Mouse (Mus musculus): ENCODE data around the gene Pnpla1.

Gene Pnpla1

DNA sequence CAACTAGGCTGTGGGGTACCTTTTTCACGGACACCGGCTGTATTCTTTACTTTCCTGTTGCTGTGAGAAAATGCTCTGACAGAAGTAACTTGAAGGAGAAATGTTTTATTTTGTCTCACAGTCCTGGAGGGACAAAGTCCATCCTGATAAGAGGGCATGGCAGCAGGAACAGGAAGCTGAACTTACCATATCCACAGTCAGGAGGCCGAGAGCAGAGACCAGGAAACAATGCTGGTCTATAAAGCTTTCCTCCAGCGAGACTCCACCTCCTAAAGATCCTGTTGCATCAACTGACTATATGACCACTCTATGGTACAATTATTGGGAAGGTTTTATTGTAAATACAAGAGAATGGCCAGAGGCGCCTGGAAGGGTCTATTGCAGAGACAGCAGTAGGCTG, 14.5 kb upstream of the Pnpla1 start:
- no peak for DNase-seq (ENCODE audit: low spot score in 2 of 2)

GRCm38 (mm10) chr17:28846974-28847617, 11.1 kb upstream of the Pnpla1 start:
- DNase-seq (ENCODE audit: low spot score in 2 of 2) = no peak

GRCm38 (mm10) chr17:28850511-28850910, 7.7 kb upstream of the Pnpla1 start:
- DNase-seq (ENCODE audit: low spot score in 2 of 2) = no peak

DNA sequence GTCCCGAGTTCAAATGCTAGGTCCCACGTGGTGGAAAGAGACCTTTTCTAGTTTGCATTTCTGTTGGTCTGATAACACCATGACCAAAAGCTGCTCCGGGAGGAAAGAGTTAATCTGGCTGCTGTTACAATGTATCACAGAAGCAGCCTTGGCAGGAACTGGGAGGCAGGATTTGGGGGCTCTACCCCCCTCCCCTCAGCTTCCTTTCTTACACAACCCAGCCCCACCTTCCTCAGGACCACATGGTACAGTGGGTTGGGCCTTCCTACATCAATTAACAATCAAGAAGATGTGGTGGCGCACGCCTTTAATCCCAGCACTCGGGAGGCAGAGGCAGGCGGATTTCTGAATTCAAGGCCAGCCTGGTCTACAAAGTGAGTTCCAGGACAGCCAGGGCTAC, 3.8 kb upstream of the Pnpla1 start:
- DNase-seq (ENCODE audit: low spot score in 2 of 2) = no peak

- no peak for DNase-seq (ENCODE audit: low spot score in 2 of 2)
These were observed 2.9 kb upstream of the Pnpla1 start for GRCm38 (mm10) chr17:28855166-28855885.

DNA sequence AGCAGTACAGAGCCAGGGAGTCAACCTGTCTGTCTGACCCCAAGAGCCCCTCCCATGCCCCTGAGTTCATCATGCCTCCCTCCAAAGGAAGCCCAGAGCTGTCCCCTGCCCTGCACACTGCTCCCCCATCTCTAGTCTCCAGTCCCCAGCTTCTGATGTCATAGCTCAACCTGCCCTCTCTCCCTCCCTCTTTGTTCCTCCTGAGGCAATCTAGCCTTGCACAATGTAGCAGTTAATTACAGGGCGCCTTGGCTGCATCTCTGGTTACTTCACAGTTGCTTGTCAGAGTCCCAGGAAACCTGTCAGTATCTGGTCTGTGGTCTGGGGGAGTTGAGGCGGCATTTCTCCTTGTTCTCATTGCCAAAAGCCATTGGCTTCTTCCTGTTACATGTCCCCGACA, 2.2 kb upstream of the Pnpla1 start:
- DNase-seq (ENCODE audit: low spot score in 2 of 2) = no peak

- DNase-seq (ENCODE audit: low spot score in 2 of 2) = no peak
These were observed 5.7 kb downstream of the Pnpla1 start for GRCm38 (mm10) chr17:28863926-28864325.

DNA sequence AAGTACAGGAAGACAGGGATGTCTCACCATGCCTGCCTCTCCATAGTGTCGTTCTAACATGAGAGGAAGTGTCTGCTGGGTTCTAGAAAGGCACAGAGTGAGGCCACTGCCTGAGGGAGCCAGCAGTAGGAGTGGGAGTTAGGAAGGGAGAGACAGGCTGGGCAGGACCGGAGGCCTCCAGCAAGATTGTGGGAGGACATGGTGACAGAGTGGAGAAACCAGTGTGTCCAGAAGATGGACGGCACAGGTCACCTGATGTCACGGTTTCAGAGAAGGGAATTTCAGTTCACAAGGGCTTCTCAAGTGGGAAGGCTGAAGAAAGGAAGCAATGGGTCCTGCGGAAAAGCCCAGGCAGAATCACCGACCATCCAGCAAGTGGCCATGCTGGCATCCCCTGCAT, 6.3 kb downstream of the Pnpla1 start:
- DNase-seq (ENCODE audit: low spot score in 2 of 2) = no peak

GRCm38 (mm10) chr17:28866921-28867320, 8.7 kb downstream of the Pnpla1 start:
- no peak for DNase-seq (ENCODE audit: low spot score in 2 of 2)

DNA sequence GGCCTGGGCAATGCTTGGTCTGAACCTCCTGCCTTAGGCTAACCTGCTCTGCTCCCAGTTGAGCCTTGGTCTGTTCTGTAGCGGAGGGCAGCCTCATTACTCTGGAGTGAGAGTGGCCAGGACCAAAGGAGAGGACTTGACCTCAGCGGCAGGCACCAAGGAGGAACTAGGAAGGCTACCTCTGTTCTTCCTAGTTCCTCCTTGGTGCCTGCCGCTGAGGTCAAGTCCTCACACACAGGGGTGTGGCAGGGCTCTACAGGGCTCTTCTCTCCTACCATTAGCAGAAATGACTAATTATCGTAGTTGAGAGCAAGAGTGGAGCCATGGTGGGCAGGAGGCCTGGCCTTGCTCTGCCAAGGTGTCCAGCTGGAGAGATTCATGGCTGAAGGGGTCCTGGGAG, 9.2 kb downstream of the Pnpla1 start:
- DNase-seq (ENCODE audit: low spot score in 2 of 2) = no peak

GRCm38 (mm10) chr17:28869412-28870110, 11.3 kb downstream of the Pnpla1 start:
- DNase-seq (ENCODE audit: low spot score in 2 of 2) = peak in 1 of 2 experiments; percentile 17

GRCm38 (mm10) chr17:28870435-28870834, 12.2 kb downstream of the Pnpla1 start:
- DNase-seq (ENCODE audit: low spot score in 2 of 2) = no peak

- DNase-seq (ENCODE audit: low spot score in 2 of 2) = no peak
These were observed 13.6 kb downstream of the Pnpla1 start for GRCm38 (mm10) chr17:28871831-28872230.

GRCm38 (mm10) chr17:28872322-28872721, 14.1 kb downstream of the Pnpla1 start:
- DNase-seq (ENCODE audit: low spot score in 2 of 2) = no peak

- no peak for DNase-seq (ENCODE audit: low spot score in 2 of 2)
These were observed 16.0 kb downstream of the Pnpla1 start for GRCm38 (mm10) chr17:28874216-28874615.

GRCm38 (mm10) chr17:28874825-28875224, 16.6 kb downstream of the Pnpla1 start:
- DNase-seq (ENCODE audit: low spot score in 2 of 2) = no peak

DNA sequence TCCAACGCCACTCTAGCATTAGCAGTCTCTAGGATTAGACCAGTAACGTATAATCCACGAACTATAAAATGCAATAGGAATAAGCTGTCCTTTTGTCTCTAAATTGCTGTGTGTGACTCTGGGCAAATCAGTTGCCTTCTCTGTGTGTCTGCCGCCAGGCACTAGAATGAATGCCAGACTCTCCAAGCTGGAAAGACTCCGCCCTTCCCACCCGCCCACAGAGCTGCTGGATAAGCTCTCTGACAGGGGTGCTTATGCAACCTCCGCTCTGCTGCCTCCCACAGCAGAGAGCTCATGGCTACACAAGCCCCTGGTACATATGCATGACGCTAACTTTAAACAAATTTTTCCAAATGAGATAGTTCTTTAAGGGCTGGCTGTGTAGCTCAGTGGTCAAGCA, 17.1 kb downstream of the Pnpla1 start:
- no peak for DNase-seq (ENCODE audit: low spot score in 2 of 2)

DNA sequence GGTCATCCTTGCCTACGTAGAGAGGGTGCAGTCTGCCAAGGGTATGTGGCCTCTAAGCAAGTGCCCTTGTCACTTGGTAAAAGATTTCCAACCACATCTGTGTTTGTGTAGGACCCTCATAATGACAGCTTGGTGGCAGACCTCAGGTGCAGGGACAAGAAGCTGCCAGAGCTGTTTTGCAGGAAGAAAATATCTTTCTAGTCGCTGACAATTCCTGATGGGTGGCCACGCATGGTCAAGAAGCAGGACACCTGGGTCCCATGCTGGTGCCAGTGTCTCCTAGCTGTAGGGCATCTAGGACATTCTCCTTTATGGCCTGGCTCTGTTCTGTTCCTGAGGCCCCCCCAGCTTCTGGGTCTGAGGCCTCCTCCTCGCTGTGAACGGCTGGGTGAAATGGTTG, 18.1 kb downstream of the Pnpla1 start:
- DNase-seq (ENCODE audit: low spot score in 2 of 2) = no peak

- no peak for DNase-seq (ENCODE audit: low spot score in 2 of 2)
These were observed 18.6 kb downstream of the Pnpla1 start for GRCm38 (mm10) chr17:28876821-28877220.

GRCm38 (mm10) chr17:28879931-28880391, 21.8 kb downstream of the Pnpla1 start:
- peak; percentile 74 to 91 for DNase-seq (ENCODE audit: low spot score in 2 of 2)

DNA sequence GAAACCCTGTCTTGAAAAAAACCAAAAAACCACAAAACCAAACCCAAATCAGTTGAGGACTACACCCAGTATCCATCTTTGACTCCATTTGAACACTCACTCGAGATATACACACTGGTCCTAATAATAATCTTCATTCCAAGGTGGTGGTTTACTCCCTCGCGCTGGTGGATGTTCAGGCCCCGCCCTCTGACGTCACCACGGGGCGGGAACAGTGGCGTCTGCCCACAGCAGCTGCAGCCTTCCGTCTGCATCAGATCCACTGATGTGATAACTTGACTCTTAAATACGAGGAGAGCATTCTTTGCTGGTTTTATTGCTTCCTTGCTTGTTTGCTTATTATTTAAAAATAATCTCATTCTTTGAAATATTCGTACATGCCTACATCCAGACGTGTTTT, 24.1 kb downstream of the Pnpla1 start:
- DNase-seq (ENCODE audit: low spot score in 2 of 2) = peak in 1 of 2 experiments; percentile 60

DNA sequence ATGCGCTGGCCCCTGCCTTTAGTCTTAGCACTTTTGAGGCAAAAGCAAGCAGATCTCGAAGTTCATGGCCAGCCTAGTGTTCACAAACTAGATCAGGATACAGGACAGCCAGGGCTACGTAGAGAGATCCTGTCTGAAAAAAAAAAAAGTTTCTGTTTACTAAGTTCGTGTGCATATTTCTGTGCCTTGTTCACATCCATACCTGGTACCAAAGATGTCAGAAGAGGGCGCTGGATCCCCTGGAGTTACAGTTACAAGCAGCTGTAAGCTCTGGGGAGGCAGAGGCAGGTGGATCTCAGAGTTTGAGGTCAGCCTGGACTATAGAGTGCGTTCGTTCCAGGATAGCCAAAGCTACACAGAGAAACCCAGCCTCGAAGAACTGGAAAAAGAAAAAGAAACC, 24.6 kb downstream of the Pnpla1 start:
- DNase-seq (ENCODE audit: low spot score in 2 of 2) = no peak

All from cerebellum, postnatal 4 days (tissue).